Mouse (Mus musculus) kidney, embryonic 14.5 days (tissue): ENCODE measurements around the gene Dbndd1. TPM values are rescaled to one million over a fixed set of nuclear protein-coding genes. Genes with fewer than 3 reads are reported as not detected.
A peak's percentile ranks its signal among the peaks of the same experiment; 100 is the strongest.

Experiments used
- ATAC-seq: fragments of 200-750 bp; cut with Nextera tagmentation; 2 replicates; pipeline ENCODE4 v1.8.0; 2017; ENCODE audit warnings: moderate number of reproducible peaks, mild to moderate bottlenecking, moderate TSS enrichment, moderate library complexity; ENCODE audit not compliant: low FRiP score, low TSS enrichment
- H3K27ac ChIP-seq: fragments of 300-500 bp; sonication (generic); 2 replicates; pipeline ENCODE4 v1.5.1; 2014; ENCODE audit warnings: low read depth, mild to moderate bottlenecking, low read length, moderate library complexity, mixed read lengths
- H3K27me3 ChIP-seq: fragments of 300-500 bp; sonication (generic); 2 replicates; pipeline ENCODE4 v1.6.1; 2014; ENCODE audit warnings: mild to moderate bottlenecking, low read length; ENCODE audit not compliant: control insufficient read depth, insufficient read depth
- H3K36me3 ChIP-seq: fragments of 300-500 bp; sonication (generic); 2 replicates; pipeline ENCODE4 v1.6.1; 2014; ENCODE audit warnings: low read length, mixed read lengths; ENCODE audit not compliant: control insufficient read depth, insufficient read depth
- H3K4me1 ChIP-seq: fragments of 300-500 bp; sonication (generic); 2 replicates; pipeline ENCODE4 v1.6.1; 2014; ENCODE audit warnings: low read length, mixed read lengths; ENCODE audit not compliant: control insufficient read depth, insufficient read depth
- H3K4me2 ChIP-seq: fragments of 300-500 bp; sonication (generic); replicated peaks from 2 replicates; pipeline ENCODE4 v1.6.1; 2014; ENCODE audit warnings: low read depth, mild to moderate bottlenecking, low read length
- H3K4me3 ChIP-seq: fragments of 300-500 bp; sonication (generic); 2 replicates; pipeline ENCODE4 v1.5.1; 2014; ENCODE audit warnings: mild to moderate bottlenecking, low read length
- H3K9ac ChIP-seq: fragments of 300-500 bp; sonication (generic); 2 replicates; pipeline ENCODE4 v1.6.1; 2014; ENCODE audit warnings: low read depth, mild to moderate bottlenecking, low read length, moderate library complexity
- H3K9me3 ChIP-seq: fragments of 300-500 bp; sonication (generic); 2 replicates; pipeline ENCODE4 v1.6.1; 2016; ENCODE audit warnings: low read length; ENCODE audit not compliant: control insufficient read depth
- WGBS: fragments of 180-500 bp; shearing (Covaris S2); extraction: QIAGEN DNeasy Blood & Tissue Kit; methylation state at CpG from one replicate; pipeline ENCODE4 v1.1.7; 2014; 5-methylcytosine and 5-hydroxymethylcytosine counted together
- polyA plus RNA-seq: library from polyadenylated mRNA; unstranded; fragments of >200 nt; fragmentation: Nextera tagmentation; extraction: Ambion mirVana; gene quantifications from 2 replicates; pipeline ENCODE4 v1.2.1, GENCODE M21; 2014

Gene Dbndd1
- polyA plus RNA-seq, 1 experiment from 2014 or later, result 4.8 TPM

DNA sequence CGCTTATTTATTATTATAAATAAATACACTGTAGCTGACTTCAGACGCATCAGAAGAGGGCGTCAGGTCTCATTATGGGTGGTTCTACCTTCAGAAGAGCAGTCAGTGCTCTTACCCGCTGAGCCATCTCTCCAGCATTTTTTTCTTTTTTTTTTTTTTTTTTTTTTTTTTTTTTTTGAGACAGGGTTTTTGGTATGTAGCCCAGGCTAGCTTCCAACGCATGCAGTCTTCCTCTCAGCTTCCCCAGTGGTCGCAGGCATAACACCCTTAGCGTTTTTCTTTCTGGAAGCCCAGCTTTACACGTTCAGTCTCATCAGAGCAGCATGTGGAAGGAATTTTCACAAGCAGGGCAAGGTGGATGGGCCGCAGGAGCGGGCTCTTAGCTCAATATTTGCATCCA is 2.9 kb upstream of the Dbndd1 start:
- Histone ChIP-seq H3K27me3 (peaks cover 24% of the 10 kb centered on the region), H3K36me3 (peaks cover 22% of the 10 kb centered on the region), H3K9ac (no peak overlapping the region), H3K4me3 (peak overlapping the region; percentile 82), H3K4me2 (peak overlapping the region; percentile 88), H3K9me3 (no peaks in the 10 kb centered on the region), H3K27ac (no peak overlapping the region), H3K4me1 (peaks cover 15% of the 10 kb centered on the region; the same call in 1 of the 2 replicates)
- no peak for ATAC-seq
- 40% methylated on average over 10 of the region's 10 CpGs for WGBS

- Histone ChIP-seq H3K9ac (no peak overlapping the region), H3K27me3 (peaks cover 31% of the 10 kb centered on the region), H3K9me3 (no peaks in the 10 kb centered on the region), H3K27ac (no peak overlapping the region), H3K4me2 (no peak overlapping the region), H3K4me3 (no peak overlapping the region), H3K36me3 (peaks cover 9% of the 10 kb centered on the region; the same call in 1 of the 2 replicates), H3K4me1 (peaks cover 15% of the 10 kb centered on the region; the same call in 1 of the 2 replicates)
- no peak for ATAC-seq
- 35% methylated on average over 2 of the region's 2 CpGs for WGBS
Measured at GRCm38 (mm10) chr8:123516596-123516995, 1.3 kb upstream of the Dbndd1 start.

DNA sequence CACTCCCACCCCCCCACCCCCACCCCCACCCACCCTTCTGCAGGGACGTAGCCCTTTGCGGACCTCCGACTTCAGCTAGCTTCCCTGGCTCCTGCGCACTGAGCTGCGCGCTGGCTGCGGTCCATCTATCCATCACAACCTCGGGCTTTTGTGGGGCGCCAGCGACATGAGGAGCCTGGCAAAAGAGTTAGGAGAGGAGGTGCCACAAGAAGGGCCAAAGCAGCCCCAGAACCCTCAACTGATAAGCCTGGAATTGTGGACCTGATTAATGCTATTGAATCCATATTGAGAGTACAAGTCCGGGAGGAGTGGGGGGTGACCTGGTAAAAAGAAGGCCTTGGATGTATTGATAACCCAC is 256 bp upstream of the Dbndd1 start:
- Histone ChIP-seq H3K9ac (no peak overlapping the region), H3K36me3 (peaks cover 4% of the 10 kb centered on the region; the same call in 1 of the 2 replicates), H3K27me3 (peaks cover 31% of the 10 kb centered on the region), H3K4me1 (peaks cover 15% of the 10 kb centered on the region; the same call in 1 of the 2 replicates), H3K9me3 (no peaks in the 10 kb centered on the region), H3K4me3 (peak overlapping the region; percentile 70), H3K27ac (no peak overlapping the region), H3K4me2 (peak overlapping the region; percentile 98)
- ATAC-seq, result no peak
- WGBS, result 1% methylated on average over 10 of the region's 11 CpGs

DNA sequence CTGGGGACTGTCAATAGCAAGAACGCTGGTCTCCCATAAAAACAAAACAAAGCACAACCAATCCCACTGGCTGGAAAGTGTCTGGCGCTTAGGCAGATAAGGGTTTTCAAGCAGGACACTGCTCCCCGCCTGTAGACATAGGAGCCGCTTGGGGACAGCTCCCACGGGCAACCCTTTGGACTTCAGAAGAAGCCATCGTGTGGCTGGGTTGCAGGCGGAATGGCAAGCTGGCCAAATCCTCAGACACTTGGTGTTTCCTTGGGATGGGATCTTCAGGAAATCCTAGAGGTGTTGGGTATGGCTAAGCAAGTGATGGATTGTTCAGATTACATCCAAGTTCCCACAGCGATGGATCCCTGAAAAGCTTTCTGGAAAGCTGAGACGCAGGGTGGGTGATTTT is 1.1 kb downstream of the Dbndd1 start:
- Histone ChIP-seq H3K27ac (no peak overlapping the region), H3K27me3 (peaks cover 31% of the 10 kb centered on the region), H3K4me1 (peaks cover 9% of the 10 kb centered on the region; the same call in 1 of the 2 replicates), H3K9me3 (no peaks in the 10 kb centered on the region), H3K36me3 (peaks cover 5% of the 10 kb centered on the region; the same call in 1 of the 2 replicates), H3K4me3 (peak overlapping the region; percentile 70), H3K4me2 (peak overlapping the region; percentile 98), H3K9ac (no peak overlapping the region)
- 1% methylated on average over 9 of the region's 9 CpGs for WGBS
- ATAC-seq, result no peak

- Histone ChIP-seq H3K4me2 (no peak overlapping the region), H3K4me3 (no peak overlapping the region), H3K4me1 (peaks cover 9% of the 10 kb centered on the region; the same call in 1 of the 2 replicates), H3K9me3 (no peaks in the 10 kb centered on the region), H3K27ac (no peak overlapping the region), H3K9ac (no peak overlapping the region), H3K27me3 (peaks cover 27% of the 10 kb centered on the region), H3K36me3 (peaks cover 18% of the 10 kb centered on the region; the same call in 1 of the 2 replicates)
- WGBS, result 79% methylated on average over 5 of the region's 5 CpGs
- no peak for ATAC-seq
Measured at GRCm38 (mm10) chr8:123510819-123511218, 4.4 kb downstream of the Dbndd1 start.

DNA sequence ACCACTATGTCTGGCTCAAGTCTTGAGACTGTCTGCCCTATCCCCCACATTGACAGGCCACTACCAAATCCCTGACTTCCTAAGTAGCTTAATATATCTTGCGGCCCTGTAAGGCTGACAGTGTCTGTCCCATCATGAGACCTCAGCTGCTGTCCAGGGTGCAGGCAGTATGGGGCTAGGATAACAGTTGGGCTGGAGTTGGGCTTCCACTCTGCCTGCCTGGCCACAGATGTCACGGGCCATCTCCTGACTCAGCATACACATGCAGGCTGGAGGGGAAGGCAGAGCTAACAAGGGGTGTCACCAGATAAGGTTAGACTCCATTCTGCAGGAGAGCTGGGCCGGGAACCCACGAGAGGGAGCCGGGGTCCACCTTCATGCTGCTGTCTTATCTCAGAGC is 8.1 kb downstream of the Dbndd1 start:
- 93% methylated on average over 5 of the region's 5 CpGs for WGBS
- ATAC-seq, result no peak
- no peak overlapping the region for H3K9ac ChIP-seq

GRCm38 (mm10) chr8:123505695-123506094 is 9.6 kb downstream of the Dbndd1 start:
- Histone ChIP-seq H3K4me2 (no peak overlapping the region), H3K27me3 (no peaks in the 10 kb centered on the region), H3K4me3 (no peak overlapping the region), H3K36me3 (peaks cover 56% of the 10 kb centered on the region), H3K9ac (no peak overlapping the region), H3K27ac (no peak overlapping the region), H3K4me1 (peaks cover 12% of the 10 kb centered on the region), H3K9me3 (no peaks in the 10 kb centered on the region)
- ATAC-seq, result 0 out of 2 replicates have a peak, but pooled peaks have one; percentile 44
- 46% methylated on average over 9 of the region's 9 CpGs for WGBS

More for the DNA sequence above, 8.1 kb downstream of the Dbndd1 start:
- H3K27ac ChIP-seq, result no peak overlapping the region
- no peaks in the 10 kb centered on the region for H3K9me3 ChIP-seq
- peaks cover 42% of the 10 kb centered on the region for H3K36me3 ChIP-seq
- peaks cover 12% of the 10 kb centered on the region for H3K4me1 ChIP-seq
- H3K4me2 ChIP-seq, result no peak overlapping the region
- no peaks in the 10 kb centered on the region for H3K27me3 ChIP-seq
- no peak overlapping the region for H3K4me3 ChIP-seq

DNA sequence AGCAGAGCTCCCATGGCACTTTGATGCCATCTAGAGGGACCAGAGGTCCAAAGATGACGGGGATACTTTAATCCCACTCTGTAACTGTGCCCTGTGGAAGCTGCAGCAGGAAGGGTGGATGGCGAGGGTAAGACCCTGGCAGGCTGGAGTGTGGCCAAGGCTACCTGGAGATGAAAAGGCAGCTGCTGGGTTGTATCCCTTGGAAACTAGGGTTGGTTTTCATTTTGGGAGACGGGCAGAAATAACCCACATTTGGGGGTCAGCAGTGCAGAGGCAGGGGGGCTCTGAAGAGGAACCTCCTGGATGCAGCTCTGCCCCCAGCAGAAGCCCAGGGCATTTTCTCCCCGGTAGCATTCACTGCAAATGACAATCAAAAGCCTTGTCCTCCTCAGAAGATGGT is 10.0 kb downstream of the Dbndd1 start:
- no peak for ATAC-seq
- 49% methylated on average over 4 of the region's 4 CpGs for WGBS
- H3K27me3 ChIP-seq, result no peaks in the 10 kb centered on the region
- peaks cover 61% of the 10 kb centered on the region for H3K36me3 ChIP-seq
- H3K4me1 ChIP-seq, result peaks cover 12% of the 10 kb centered on the region
- no peak overlapping the region for H3K4me2 ChIP-seq
- no peaks in the 10 kb centered on the region for H3K9me3 ChIP-seq
- no peak overlapping the region for H3K4me3 ChIP-seq
- H3K9ac ChIP-seq, result no peak overlapping the region
- no peak overlapping the region for H3K27ac ChIP-seq

- no peak overlapping the region for H3K27ac ChIP-seq
Measured at GRCm38 (mm10) chr8:123504591-123505195, 10.6 kb downstream of the Dbndd1 start.

More at GRCm38 (mm10) chr8:123504591-123505195, 10.6 kb downstream of the Dbndd1 start:
- ATAC-seq, result peak; percentile 61
- Histone ChIP-seq H3K4me2 (no peak overlapping the region), H3K4me1 (peaks cover 12% of the 10 kb centered on the region), H3K4me3 (no peak overlapping the region), H3K9me3 (no peaks in the 10 kb centered on the region), H3K9ac (no peak overlapping the region), H3K27me3 (no peaks in the 10 kb centered on the region), H3K36me3 (peaks cover 66% of the 10 kb centered on the region)
- 48% methylated on average over 9 of the region's 9 CpGs for WGBS
